Mouse (Mus musculus): ENCODE results near the gene Ifi35. TPM values are rescaled to one million over a fixed set of nuclear protein-coding genes. Genes with fewer than 3 reads are reported as not detected.

Gene Ifi35
- total RNA-seq, 2 experiments from 2014 or later: 8.6 to 8.7 TPM

Small RNA genes within 50 kb of the gene (microRNA-seq; reads per million reads assigned to microRNA genes)
- 8.5 reads per million, percentile 21 among the genes with 10 or more reads in this experiment for gene Mir6929

Other genes with a start within 250 kb of the Ifi35 start
- gene Ezh1, start 221.9 kb upstream of the Ifi35 start, total RNA-seq (2021): 10 to 100 TPM; 25.3 to 26.3 TPM
- gene Ramp2, start 202.4 kb upstream of the Ifi35 start, total RNA-seq (2021): 10 to 100 TPM; 30.1 to 31.0 TPM
- 10 to 100 TPM; 46.1 to 46.8 TPM for gene Vps25, start 194.7 kb upstream of the Ifi35 start, total RNA-seq (2021)
- gene Wnk4, start 187.8 kb upstream of the Ifi35 start, total RNA-seq (2021): under 1 TPM; 0.23 to 0.26 TPM
- gene Cntd1, start 169.4 kb upstream of the Ifi35 start, total RNA-seq (2021): under 1 TPM; 0.31 to 0.37 TPM
- 10 to 100 TPM; 71.2 to 81.6 TPM for gene Coa3, start 169.3 kb upstream of the Ifi35 start, total RNA-seq (2021)
- 10 to 100 TPM; 85.6 to 95.6 TPM for gene Becn1, start 146.1 kb upstream of the Ifi35 start, total RNA-seq (2021)
- gene Psme3, start 132.2 kb upstream of the Ifi35 start, total RNA-seq (2021): 10 to 100 TPM; 66.4 to 81.3 TPM
- 1 to 10 TPM; 1.0 to 1.1 TPM for gene Aoc2, start 123.3 kb upstream of the Ifi35 start, total RNA-seq (2021)
- gene Aoc3, start 117.8 kb upstream of the Ifi35 start, total RNA-seq (2021): 1 to 10 TPM; 5.3 to 9.6 TPM
- gene G6pc, start 80.8 kb upstream of the Ifi35 start, total RNA-seq (2021): not detected
- 10 to 100 TPM; 22.8 to 25.7 TPM for gene Aarsd1, start 30.8 kb upstream of the Ifi35 start, total RNA-seq (2021)
- gene Gm27029, start 23.6 kb upstream of the Ifi35 start, total RNA-seq (2021): 1 to 10 TPM; 5.5 to 6.8 TPM
- 1 to 10 TPM; 7.5 to 7.7 TPM for gene Rundc1, start 23.3 kb upstream of the Ifi35 start, total RNA-seq (2021)
- 10 to 100 TPM; 74.3 to 82.6 TPM for gene Ptges3l, start 23.1 kb upstream of the Ifi35 start, total RNA-seq (2021)
- gene Rpl27, start 6.1 kb upstream of the Ifi35 start, total RNA-seq (2021): 10 to 100 TPM; 33.9 to 45.4 TPM
- 1 to 10 TPM; 2.5 to 4.2 TPM for gene Rnd2, start 16.6 kb downstream of the Ifi35 start, total RNA-seq (2021)
- gene Vat1, start 17.8 kb downstream of the Ifi35 start, total RNA-seq (2021): 10 to 100 TPM; 10.8 to 16.1 TPM
- under 1 TPM in 1 of 2 experiments, not detected in 1; 0.34 TPM for gene Brca1, start 103.5 kb downstream of the Ifi35 start, total RNA-seq (2021)
- gene Nbr1, start 103.7 kb downstream of the Ifi35 start, total RNA-seq (2021): 10 to 100 TPM; 63.0 to 66.2 TPM
- gene Tmem106a, start 133.8 kb downstream of the Ifi35 start, total RNA-seq (2021): 1 to 10 TPM; 1.5 to 2.4 TPM
- gene Gm11634, start 150.8 kb downstream of the Ifi35 start, total RNA-seq (2021): not detected
- 10 to 100 TPM; 30.1 to 31.5 TPM for gene Rdm1, start 178.8 kb downstream of the Ifi35 start, total RNA-seq (2021)
- 10 to 100 TPM in 1 of 2 experiments, 1 to 10 TPM in 1; 6.1 to 23.4 TPM for gene Arl4d, start 217.1 kb downstream of the Ifi35 start, total RNA-seq (2021)

All from gastrocnemius, adult 18-20 months (tissue).